Mouse (Mus musculus): ENCODE measurements at regions not wholly inside any gene's neighbourhood (a gene's known extent, or its start where the extent isn't known, plus 50 kb on each side); places are given as distances from the start of the nearest gene placed in this dataset.

DNA sequence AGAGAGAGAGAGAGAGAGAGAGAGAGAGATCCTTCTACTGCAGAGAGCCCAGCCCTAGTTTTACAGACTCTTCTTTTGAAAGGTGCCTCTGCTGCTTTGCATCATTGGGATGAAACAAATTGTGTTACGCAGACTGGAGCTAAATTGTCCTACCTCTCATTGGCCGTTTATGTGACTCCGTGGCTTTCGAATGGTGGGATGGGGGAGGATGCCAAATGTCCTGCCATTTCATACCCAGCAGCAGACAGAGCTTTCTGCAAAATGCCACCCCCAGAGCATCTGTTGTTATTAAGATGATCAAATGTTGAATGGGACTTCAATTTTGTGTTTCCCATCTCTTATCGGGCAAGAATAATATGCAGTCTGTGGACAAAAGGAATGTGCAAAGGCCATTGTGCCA is 321.9 kb upstream of the Mki67 start:
- no peak overlapping the region for H3K27ac ChIP-seq (replicated peaks)
- peaks cover 14% of the 10 kb centered on the region for H3K4me1 ChIP-seq (replicated peaks)
- H3K36me3 ChIP-seq: no peaks in the 10 kb centered on the region
- no peak overlapping the region for H3K4me2 ChIP-seq
- no peak overlapping the region for H3K4me3 ChIP-seq
- ATAC-seq (ENCODE audit: low read depth): no peak
- H3K9me3 ChIP-seq: no peaks in the 10 kb centered on the region
- H3K9ac ChIP-seq: no peak overlapping the region
- no peaks in the 10 kb centered on the region for H3K27me3 ChIP-seq
- 54% methylated on average over 5 of the region's 5 CpGs for WGBS

DNA sequence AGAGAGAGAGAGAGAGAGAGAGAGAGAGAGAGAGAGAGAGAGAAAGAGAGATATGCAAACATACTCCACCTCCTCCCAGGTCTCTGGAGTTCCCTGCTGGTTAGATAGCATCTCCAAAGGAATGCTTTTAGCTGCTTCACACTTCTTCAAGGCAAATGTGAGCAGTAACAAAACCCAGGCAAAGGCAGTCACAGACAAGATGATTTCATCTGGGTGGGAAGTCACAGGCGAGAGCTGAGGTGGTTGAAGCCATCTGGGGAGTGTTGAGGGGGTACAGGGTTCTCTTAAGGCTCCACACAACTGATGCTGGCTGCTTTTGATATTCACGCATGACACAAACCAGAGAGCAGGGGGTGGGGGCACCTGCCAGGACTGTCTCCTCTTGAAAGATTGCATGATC is 322.7 kb upstream of the Mki67 start:
- Histone ChIP-seq H3K27me3 (no peaks in the 10 kb centered on the region), H3K4me2 (no peak overlapping the region), H3K9me3 (no peaks in the 10 kb centered on the region), H3K27ac (replicated peaks) (peak overlapping the region; percentile 18; the same call in 1 of the 2 replicates), H3K9ac (no peak overlapping the region), H3K4me3 (no peak overlapping the region), H3K4me1 (replicated peaks) (peaks cover 14% of the 10 kb centered on the region), H3K36me3 (no peaks in the 10 kb centered on the region)
- WGBS: 71% methylated on average over 2 of the region's 2 CpGs
- ATAC-seq (ENCODE audit: low read depth): no peak

DNA sequence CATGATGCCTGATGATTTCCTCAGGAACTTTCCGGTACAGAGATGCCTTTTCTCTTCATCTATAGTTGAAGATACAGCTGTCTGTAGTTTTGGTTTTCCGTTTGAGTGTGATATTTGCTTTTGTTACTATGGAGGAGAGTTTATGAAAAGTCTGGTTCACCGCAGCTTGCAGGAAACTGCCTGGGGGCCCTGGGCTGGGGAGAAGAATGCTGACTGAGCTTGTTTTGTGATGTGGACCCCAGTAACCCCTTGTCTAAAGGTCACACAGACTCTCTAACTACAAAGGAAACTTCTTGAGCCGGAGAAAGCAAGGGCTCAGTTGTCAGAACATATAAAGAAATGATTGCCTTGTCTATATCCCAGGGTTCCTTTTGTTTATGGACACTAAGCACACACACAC is 325.8 kb upstream of the Mki67 start:
- Histone ChIP-seq H3K9ac (no peak overlapping the region), H3K4me2 (no peak overlapping the region), H3K27me3 (no peaks in the 10 kb centered on the region), H3K9me3 (no peaks in the 10 kb centered on the region), H3K36me3 (no peaks in the 10 kb centered on the region), H3K4me1 (replicated peaks) (peaks cover 32% of the 10 kb centered on the region), H3K4me3 (no peak overlapping the region), H3K27ac (replicated peaks) (no peak overlapping the region)
- WGBS: 64% methylated on average over 4 of the region's 4 CpGs
- no peak for ATAC-seq (ENCODE audit: low read depth)

DNA sequence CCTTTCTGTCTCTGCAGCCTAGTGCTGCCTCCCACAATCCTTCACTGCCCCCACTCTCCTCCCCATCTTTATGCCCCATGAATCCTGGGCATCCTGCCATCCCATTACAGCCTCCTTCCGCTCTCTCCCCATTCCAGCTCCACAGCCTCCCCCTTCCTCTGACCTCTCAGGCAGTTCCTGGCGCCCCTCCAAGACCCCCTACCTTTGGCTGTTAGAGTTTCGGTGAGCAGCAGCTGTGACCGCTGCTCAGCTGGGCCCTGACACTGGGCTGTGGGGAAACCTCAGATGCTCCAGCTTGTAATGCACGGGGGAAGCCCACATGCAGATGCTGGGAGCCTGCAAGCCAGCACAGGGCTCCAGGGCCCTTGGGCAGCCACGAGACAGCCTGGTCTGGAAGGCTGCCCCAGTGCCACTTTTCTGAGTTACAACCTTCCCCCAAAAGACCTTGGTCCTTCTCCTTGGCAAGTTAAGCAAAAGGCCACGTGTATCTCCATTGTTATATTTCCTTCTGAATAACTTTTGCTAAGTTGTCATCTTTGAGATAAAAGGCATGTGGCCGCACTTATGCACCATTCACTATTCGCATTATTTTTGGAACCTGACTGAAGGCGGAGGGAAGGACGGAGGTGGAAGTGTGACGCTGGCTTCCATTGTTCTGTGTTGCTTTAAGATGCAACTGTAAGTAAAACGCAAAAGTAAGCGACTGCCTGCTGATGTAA is 330.6 kb upstream of the Mki67 start:
- WGBS: 15% methylated on average over 14 of the region's 14 CpGs
- H3K9ac ChIP-seq: peak overlapping the region; percentile 14; the same call in 1 of the 2 replicates
- ATAC-seq (ENCODE audit: low read depth): peak; percentile 94

DNA sequence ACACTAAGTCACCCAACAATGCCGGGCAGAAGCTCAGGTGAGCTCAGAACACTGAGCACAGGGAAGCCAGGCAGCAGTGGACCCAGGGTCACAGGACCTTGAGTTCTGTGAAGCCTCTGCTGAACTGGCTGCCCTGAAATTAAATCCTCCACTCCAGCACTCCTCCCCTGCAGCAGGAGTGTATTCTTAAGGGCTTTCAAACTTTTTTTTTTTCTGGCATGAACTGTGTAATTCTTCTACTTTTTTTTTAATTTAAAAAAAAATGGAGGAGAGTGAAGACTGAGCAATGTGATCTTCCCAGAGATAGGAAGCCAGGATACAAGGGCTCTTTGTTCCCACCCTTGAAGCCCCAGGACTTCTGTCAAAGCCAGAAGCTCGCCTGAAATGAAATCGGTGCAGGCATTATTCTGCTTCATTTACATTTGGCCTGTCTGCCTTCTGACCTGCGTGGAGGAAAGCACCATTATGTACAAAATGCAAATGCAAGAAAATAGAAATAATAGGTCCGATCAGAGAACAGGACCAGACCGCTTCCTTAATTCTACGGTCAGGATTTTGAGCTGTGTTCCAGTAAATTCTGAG is 331.3 kb upstream of the Mki67 start:
- H3K27me3 ChIP-seq: no peaks in the 10 kb centered on the region
- H3K4me3 ChIP-seq: no peak overlapping the region
- peak; percentile 30; the same call in 1 of the 2 replicates for ATAC-seq (ENCODE audit: low read depth)
- peak overlapping the region; percentile 47; the same call in 1 of the 2 replicates for H3K9ac ChIP-seq
- peaks cover 65% of the 10 kb centered on the region for H3K4me1 ChIP-seq (replicated peaks)
- 17% methylated on average over 7 of the region's 7 CpGs for WGBS
- H3K9me3 ChIP-seq: no peaks in the 10 kb centered on the region
- H3K27ac ChIP-seq (replicated peaks): peak overlapping the region; percentile 89
- H3K4me2 ChIP-seq: peak overlapping the region; percentile 25
- H3K36me3 ChIP-seq: no peaks in the 10 kb centered on the region

More for the DNA sequence above, 330.6 kb upstream of the Mki67 start:
- no peak overlapping the region for H3K4me3 ChIP-seq
- H3K4me1 ChIP-seq (replicated peaks): peaks cover 65% of the 10 kb centered on the region
- no peaks in the 10 kb centered on the region for H3K36me3 ChIP-seq
- H3K4me2 ChIP-seq: peak overlapping the region; percentile 25
- H3K9me3 ChIP-seq: no peaks in the 10 kb centered on the region
- no peaks in the 10 kb centered on the region for H3K27me3 ChIP-seq
- peak overlapping the region; percentile 89 for H3K27ac ChIP-seq (replicated peaks)

DNA sequence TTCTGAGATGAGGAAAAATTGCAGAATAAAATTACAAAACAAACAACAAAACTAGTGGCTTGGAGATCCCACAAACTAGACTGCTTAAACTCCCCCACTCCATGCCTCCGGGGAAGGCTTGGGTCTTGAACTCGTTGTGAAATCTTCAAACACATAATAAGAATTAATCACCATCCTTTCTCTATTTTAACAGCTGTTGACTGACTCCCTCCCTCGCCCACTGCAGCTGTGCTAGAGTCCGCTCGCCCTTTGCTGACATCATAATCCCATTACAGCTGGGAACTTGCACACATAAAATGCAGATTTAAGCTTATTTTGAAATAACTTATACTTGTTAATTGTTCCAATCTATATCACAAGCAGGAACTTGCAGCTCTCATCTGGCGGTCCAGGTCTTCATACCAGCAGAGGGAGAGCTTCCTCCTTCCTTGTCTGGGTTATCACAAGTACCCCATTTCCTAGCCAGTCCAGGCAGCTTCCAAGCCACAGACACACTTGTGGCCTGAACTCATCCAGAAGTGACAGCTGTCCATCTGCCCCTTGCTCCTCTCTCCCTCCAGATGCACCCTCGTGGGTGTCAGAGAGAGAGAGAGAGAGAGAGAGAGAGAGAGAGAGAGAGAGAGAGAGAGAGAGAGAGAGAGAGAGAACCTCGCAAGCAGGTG is 332.9 kb upstream of the Mki67 start:
- Histone ChIP-seq H3K9ac (no peak overlapping the region), H3K27ac (replicated peaks) (peak overlapping the region; percentile 89), H3K4me1 (replicated peaks) (peaks cover 59% of the 10 kb centered on the region), H3K27me3 (no peaks in the 10 kb centered on the region), H3K36me3 (no peaks in the 10 kb centered on the region), H3K4me3 (no peak overlapping the region), H3K4me2 (no peak overlapping the region), H3K9me3 (no peaks in the 10 kb centered on the region)
- 48% methylated on average over 7 of the region's 8 CpGs for WGBS
- ATAC-seq (ENCODE audit: low read depth): no peak

DNA sequence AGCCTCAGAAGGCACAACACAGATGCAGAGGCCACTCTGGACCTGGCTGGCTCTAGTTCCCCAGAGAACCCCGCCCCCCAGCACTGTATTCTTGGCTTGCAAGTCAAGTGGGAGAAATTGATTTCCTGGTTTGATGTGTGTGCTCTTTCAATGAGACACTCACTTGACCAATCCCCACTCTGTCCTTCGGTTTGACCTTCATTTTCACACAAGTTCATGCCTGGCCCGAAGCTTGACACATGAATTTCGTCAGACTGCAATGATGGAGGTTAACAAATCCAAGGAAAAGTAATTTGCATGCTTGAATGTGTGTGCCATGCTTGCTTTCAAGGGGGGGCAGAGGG is 333.4 kb upstream of the Mki67 start:
- H3K27ac ChIP-seq (replicated peaks): no peak overlapping the region
- 43% methylated on average over 4 of the region's 4 CpGs for WGBS
- no peak overlapping the region for H3K9ac ChIP-seq
- peaks cover 59% of the 10 kb centered on the region for H3K4me1 ChIP-seq (replicated peaks)
- H3K9me3 ChIP-seq: no peaks in the 10 kb centered on the region
- ATAC-seq (ENCODE audit: low read depth): no peak
- no peak overlapping the region for H3K4me2 ChIP-seq
- H3K27me3 ChIP-seq: no peaks in the 10 kb centered on the region
- no peaks in the 10 kb centered on the region for H3K36me3 ChIP-seq
- H3K4me3 ChIP-seq: no peak overlapping the region

DNA sequence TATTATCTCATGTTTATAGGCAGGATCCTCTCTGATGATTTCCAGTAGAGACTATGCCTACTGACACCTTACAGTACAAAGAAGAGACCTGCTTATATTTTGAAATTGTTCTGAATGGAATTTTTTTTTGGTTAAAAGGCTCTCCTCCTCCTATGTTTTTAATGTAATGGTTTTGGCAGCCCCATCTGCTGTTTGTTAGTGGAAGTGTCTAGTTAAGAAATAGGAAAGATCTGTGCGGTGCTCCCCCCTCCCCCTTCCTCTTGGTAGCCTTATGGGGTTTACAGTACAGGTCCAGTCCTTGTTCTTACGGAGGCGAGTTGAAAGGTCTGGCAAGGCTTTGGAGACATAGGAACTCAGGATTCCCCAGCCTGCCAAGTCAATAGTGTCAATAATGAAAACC is 334.0 kb upstream of the Mki67 start:
- no peak overlapping the region for H3K27ac ChIP-seq (replicated peaks)
- ATAC-seq (ENCODE audit: low read depth): no peak
- no peaks in the 10 kb centered on the region for H3K36me3 ChIP-seq
- no peak overlapping the region for H3K4me2 ChIP-seq
- 82% methylated on average over 3 of the region's 3 CpGs for WGBS
- H3K4me1 ChIP-seq (replicated peaks): peaks cover 55% of the 10 kb centered on the region
- no peak overlapping the region for H3K9ac ChIP-seq
- no peak overlapping the region for H3K4me3 ChIP-seq
- no peaks in the 10 kb centered on the region for H3K27me3 ChIP-seq
- no peaks in the 10 kb centered on the region for H3K9me3 ChIP-seq

DNA sequence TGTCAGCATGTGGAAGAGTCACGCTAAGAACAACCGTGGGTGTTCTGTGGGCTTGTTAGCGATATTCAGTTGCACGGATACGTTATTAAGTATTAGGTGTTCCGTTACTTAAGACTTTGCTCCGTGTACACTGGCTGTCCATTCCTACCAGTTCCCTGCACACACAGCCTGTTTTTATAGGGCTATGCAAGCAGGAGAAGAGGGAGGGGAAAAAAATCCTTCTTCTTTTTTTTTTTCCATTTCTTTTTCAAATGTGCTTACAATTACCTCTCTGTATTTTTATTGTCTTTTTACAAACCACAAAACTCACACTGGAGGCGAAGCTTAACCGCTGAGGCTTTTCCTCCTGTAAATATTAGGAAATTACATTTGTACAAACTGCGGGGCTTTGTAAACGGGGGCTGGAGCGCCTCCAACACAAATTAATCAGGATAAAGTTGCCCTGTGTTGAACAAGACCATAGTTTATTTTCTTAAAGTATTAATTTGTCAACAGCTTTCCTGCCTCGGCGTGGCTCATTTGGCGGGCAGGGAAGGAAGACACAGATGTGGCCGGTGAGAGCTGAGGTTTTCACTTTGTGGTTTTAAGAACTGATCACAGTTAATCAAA is 340.8 kb upstream of the Mki67 start:
- ATAC-seq (ENCODE audit: low read depth): no peak
- Histone ChIP-seq H3K36me3 (no peaks in the 10 kb centered on the region), H3K4me1 (replicated peaks) (peaks cover 45% of the 10 kb centered on the region), H3K27ac (replicated peaks) (peak overlapping the region; percentile 42; the same call in 1 of the 2 replicates), H3K4me2 (no peak overlapping the region), H3K27me3 (no peaks in the 10 kb centered on the region), H3K4me3 (no peak overlapping the region), H3K9me3 (no peaks in the 10 kb centered on the region), H3K9ac (no peak overlapping the region)
- WGBS: 43% methylated on average over 16 of the region's 16 CpGs

DNA sequence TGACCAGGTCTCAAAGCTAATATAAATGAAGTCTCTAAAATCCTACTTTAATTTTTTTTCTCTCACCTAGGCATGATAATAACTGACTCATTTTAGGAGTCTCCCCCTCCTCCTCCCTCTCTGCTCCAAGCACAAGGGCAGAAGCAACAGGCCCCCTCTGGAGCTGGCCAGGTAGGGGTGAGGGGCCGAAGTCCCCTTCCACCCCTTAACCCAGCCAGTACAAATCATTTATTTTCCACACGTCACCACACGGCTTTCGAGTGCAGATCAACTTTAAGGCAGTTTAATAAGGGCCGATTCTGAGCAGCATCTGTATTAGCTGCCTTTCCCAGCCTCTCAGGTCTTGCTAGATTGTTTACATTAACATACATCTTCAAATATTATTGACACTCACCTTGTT is 342.2 kb upstream of the Mki67 start:
- no peak overlapping the region for H3K27ac ChIP-seq (replicated peaks)

DNA sequence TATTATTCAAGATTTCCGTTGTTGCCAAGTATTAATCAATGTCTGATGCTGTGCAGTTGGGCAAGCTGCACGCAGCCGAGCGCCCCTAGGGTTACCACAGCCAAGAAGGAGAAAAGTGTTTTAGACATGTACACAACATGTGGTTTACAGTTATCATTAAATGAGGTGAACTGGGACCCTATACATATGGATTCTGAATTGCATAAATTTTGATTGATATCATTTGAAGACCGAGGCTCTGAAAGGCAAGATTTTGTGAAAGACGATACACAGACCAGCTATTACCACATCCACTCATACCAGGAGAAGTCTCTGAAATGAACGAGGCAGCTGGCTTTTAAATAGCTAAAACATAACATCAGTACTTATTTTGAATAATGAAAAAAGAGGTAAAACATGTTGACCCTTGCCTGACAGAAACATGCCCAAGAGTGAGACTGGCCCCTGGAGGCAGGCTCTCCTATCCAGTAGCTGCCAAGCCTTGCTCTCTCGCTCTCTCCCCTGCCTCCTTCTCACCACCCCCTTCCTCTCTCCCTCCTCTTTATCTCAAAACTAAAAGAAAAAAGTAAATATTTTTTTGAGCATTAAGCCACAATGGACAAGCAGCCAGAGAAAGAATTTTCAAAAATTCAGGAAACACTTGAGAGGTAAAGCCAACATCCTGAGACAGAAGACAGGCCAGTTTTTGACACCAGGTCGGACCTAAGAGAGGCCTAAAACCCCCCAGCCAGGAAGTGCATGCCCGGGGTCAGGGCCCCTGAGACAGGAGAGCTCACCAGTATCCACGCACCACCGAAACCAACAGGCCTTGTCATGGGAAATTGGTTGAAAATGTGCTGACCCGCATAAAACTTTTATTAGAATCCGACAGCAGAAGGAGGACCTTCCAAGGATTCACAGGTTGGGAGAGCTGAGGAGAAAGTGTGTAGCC is 342.9 kb upstream of the Mki67 start:
- Histone ChIP-seq H3K9ac (no peak overlapping the region), H3K36me3 (no peaks in the 10 kb centered on the region), H3K27me3 (no peaks in the 10 kb centered on the region), H3K4me2 (no peak overlapping the region), H3K27ac (replicated peaks) (peak overlapping the region; percentile 91), H3K4me3 (no peak overlapping the region), H3K4me1 (replicated peaks) (peaks cover 52% of the 10 kb centered on the region), H3K9me3 (no peaks in the 10 kb centered on the region)
- ATAC-seq (ENCODE audit: low read depth): no peak
- 49% methylated on average over 14 of the region's 14 CpGs for WGBS

More for the DNA sequence above, 342.2 kb upstream of the Mki67 start:
- Histone ChIP-seq H3K36me3 (no peaks in the 10 kb centered on the region), H3K9me3 (no peaks in the 10 kb centered on the region), H3K27me3 (no peaks in the 10 kb centered on the region), H3K4me3 (no peak overlapping the region), H3K9ac (no peak overlapping the region), H3K4me1 (replicated peaks) (peaks cover 52% of the 10 kb centered on the region), H3K4me2 (no peak overlapping the region)
- 54% methylated on average over 5 of the region's 5 CpGs for WGBS
- no peak for ATAC-seq (ENCODE audit: low read depth)
